Mouse (Mus musculus): ENCODE data around the gene Timm22. TPM values are rescaled to one million over a fixed set of nuclear protein-coding genes. Genes with fewer than 3 reads are reported as not detected.

The Timm22 gene
- 110 TPM in 2 replicates for polyA plus RNA-seq (2014; fragmentation: Nextera tagmentation; extraction: Ambion mirVana)

DNA sequence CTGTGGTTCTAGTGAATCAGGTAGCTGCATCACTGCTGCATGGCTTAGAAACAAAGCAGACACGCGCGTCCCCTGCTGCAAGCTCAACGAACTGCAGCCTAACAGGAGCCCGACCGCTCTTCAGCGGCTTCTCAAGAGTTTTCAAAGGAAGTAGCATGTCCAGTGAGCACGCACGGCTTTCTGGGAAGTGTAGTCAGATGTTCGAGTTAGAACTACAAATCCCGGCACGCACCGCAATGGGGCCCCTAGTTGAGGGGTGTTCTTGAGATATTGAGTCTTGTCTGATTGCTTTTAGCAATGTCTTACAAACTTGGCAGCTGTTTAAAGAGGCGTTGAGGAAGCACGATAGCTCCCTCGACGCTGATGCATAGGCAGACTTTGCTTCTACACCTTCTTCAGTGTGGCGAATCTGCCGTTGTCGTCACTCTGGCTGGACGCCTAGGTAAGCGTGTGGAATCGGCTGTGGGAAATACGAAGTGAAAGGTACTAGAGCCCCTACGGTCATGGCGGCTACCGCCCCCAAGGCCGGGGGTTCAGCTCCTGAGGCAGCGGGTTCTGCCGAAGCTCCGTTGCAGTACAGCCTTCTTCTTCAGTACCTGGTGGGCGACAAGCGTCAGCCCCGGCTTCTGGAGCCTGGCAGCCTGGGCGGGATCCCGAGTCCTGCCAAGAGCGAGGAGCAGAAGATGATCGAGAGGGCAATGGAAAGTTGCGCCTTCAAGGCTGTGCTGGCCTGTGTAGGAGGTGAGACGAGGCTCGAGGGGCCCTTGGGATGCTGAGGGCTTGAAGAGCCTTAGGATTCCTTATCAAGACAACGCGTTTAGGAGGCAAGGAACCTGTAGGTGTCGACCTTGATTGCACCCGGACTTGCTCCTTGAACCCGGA is at the start of gene Timm22:
Gene Timm22 (plus strand): TSS at position 251 of the 882 bp plus-strand sequence.
- Histone ChIP-seq H3K4me3 (replicated peaks; ENCODE audit: low read length) (peak within 1 kb of the TSS; percentile 78), H3K36me3 (replicated peaks; ENCODE audit: control insufficient read depth, insufficient read depth) (peaks cover 4% of the 10 kb centered on the region), H3K9me3 (ENCODE audit: control insufficient read depth, low read length) (no peaks in the 10 kb centered on the region), H3K27me3 (ENCODE audit: control insufficient read depth, insufficient read depth, low read length) (no peaks in the 10 kb centered on the region), H3K4me1 (replicated peaks; ENCODE audit: control insufficient read depth, insufficient read depth, low read length) (peaks cover 7% of the 10 kb centered on the region; the same call in 1 of the 2 replicates), H3K27ac (peak within 1 kb of the TSS; percentile 61), H3K4me2 (replicated peaks) (peak within 1 kb of the TSS; percentile 79), H3K9ac (peak within 1 kb of the TSS; percentile 87)
- DNase-seq (ENCODE audit: low spot score) (peak; percentile 100), ATAC-seq (ENCODE audit: low FRiP score) (peak; percentile 97)
- under 1% methylated on average over 46 of the region's 46 CpGs for WGBS

DNA sequence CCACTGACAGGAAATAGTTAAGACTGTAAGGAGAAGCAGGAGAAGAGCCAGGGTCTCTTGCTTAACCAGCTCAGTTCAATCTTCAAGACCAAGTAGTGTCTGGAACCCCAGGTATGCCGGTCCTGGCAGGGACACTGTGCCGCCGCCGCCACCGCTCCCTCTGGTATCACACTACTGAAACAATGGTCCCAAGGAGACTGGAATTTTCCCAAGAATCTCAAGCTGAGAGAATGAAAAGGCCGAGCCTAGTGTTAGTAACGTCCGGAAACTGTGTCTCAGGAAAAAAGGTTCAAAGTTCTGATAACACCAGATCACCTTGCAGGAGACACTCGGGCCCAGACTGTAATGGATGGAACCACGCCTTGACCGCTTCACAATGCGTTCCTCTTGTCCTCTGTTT is 49.3 kb upstream of the Timm22 start:
- no peaks in the 10 kb centered on the region for H3K27me3 ChIP-seq (ENCODE audit: control insufficient read depth, insufficient read depth, low read length)
- DNase-seq (ENCODE audit: low spot score), result no peak
- H3K36me3 ChIP-seq (replicated peaks; ENCODE audit: control insufficient read depth, insufficient read depth), result no peaks in the 10 kb centered on the region
- H3K4me3 ChIP-seq (replicated peaks; ENCODE audit: low read length), result no peak overlapping the region
- no peak overlapping the region for H3K4me2 ChIP-seq (replicated peaks)
- ATAC-seq (ENCODE audit: low FRiP score), result no peak
- WGBS, result 38% methylated on average over 12 of the region's 12 CpGs
- H3K27ac ChIP-seq, result no peak overlapping the region
- H3K9me3 ChIP-seq (ENCODE audit: control insufficient read depth, low read length), result no peaks in the 10 kb centered on the region
- H3K9ac ChIP-seq, result no peak overlapping the region
- H3K4me1 ChIP-seq (replicated peaks; ENCODE audit: control insufficient read depth, insufficient read depth, low read length), result peaks cover 45% of the 10 kb centered on the region

DNA sequence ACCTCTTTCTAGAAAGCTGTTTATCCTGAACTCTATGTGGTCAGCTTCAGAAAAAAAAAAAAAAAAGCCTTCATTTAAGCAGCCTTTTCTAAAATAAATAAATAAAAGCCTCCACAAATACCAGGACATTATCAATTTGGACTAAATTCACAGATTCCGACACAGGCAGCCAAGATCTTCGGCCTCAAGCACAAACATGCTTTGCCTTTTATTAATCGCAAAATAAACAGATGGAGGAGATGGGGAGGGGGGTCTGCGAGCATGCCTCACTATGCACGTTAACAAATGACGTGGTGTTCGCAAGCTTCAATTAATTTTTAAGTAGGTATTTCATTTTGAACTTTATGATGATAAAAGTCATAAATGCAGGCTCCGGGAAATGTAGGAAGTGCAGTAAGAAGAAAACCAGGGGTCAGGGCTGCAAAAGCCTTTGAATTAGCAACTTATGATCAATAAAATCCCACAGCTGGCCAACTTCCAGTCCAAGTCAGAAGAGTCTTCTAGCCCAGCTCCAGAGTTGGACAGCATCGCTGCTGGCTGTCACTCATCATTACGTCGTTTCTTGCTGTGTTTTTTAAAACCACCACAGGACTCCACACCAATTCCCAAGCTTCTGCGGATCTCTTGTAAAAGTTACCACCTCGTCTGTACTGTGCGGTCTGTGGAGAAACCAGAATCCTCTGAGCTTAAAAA is 48.0 kb upstream of the Timm22 start:
- Histone ChIP-seq H3K4me1 (replicated peaks; ENCODE audit: control insufficient read depth, insufficient read depth, low read length) (peaks cover 45% of the 10 kb centered on the region), H3K4me2 (replicated peaks) (no peak overlapping the region), H3K36me3 (replicated peaks; ENCODE audit: control insufficient read depth, insufficient read depth) (no peaks in the 10 kb centered on the region), H3K27ac (0 out of 2 replicates have a peak overlapping the region, but pooled peaks have one; percentile 20), H3K4me3 (replicated peaks; ENCODE audit: low read length) (no peak overlapping the region), H3K9me3 (ENCODE audit: control insufficient read depth, low read length) (no peaks in the 10 kb centered on the region), H3K9ac (no peak overlapping the region), H3K27me3 (ENCODE audit: control insufficient read depth, insufficient read depth, low read length) (no peaks in the 10 kb centered on the region)
- WGBS, result 35% methylated on average over 14 of the region's 14 CpGs
- DNase-seq (ENCODE audit: low spot score), result no peak
- ATAC-seq (ENCODE audit: low FRiP score), result no peak; the same call in 1 of the 2 replicates

DNA sequence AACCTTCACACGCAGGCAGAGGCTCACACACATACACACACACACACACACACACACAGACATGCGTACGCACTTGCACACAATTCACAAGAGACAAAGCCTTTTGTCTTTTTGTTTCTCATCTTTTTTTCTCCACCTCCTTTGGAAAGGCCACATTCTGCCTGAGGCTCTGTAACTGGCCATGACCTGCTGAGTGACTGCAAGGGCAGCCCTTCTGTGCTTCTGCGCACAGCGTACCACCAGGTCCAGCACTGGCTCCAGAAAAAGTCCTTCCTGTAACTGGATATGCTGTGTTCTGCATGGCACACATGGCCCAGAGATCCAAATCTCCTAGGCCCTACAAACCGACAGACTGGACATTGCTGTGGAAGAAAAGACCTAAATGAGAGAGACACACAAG is 46.5 kb upstream of the Timm22 start:
- Histone ChIP-seq H3K4me1 (replicated peaks; ENCODE audit: control insufficient read depth, insufficient read depth, low read length) (peaks cover 42% of the 10 kb centered on the region), H3K27ac (no peak overlapping the region), H3K4me3 (replicated peaks; ENCODE audit: low read length) (no peak overlapping the region), H3K36me3 (replicated peaks; ENCODE audit: control insufficient read depth, insufficient read depth) (no peaks in the 10 kb centered on the region), H3K9ac (no peak overlapping the region), H3K27me3 (ENCODE audit: control insufficient read depth, insufficient read depth, low read length) (no peaks in the 10 kb centered on the region), H3K4me2 (replicated peaks) (no peak overlapping the region), H3K9me3 (ENCODE audit: control insufficient read depth, low read length) (no peaks in the 10 kb centered on the region)
- ATAC-seq (ENCODE audit: low FRiP score) (no peak), DNase-seq (ENCODE audit: low spot score) (no peak)
- WGBS, result 58% methylated on average over 6 of the region's 6 CpGs

DNA sequence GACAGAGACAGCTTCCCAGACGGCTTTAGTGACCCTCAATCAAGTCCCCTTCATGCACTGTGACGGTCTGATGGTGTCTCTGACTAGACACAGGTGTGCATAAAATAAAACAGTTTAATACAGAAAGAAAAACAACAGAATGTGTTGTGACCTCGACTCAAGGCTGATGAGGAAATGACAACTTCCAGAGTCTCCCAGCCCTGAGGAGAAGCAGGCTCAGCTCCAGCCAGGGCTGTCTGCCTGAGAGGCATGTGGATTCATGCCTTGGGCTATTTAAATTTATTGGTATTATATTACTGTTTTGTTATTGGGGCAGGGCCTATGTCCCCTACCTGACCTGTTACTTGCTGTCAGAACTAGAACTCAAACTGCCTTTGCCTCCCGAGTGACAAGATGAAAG is 45.3 kb upstream of the Timm22 start:
- no peaks in the 10 kb centered on the region for H3K27me3 ChIP-seq (ENCODE audit: control insufficient read depth, insufficient read depth, low read length)
- H3K4me1 ChIP-seq (replicated peaks; ENCODE audit: control insufficient read depth, insufficient read depth, low read length), result peaks cover 42% of the 10 kb centered on the region
- H3K4me2 ChIP-seq (replicated peaks), result no peak overlapping the region
- no peak overlapping the region for H3K9ac ChIP-seq
- DNase-seq (ENCODE audit: low spot score) (no peak), ATAC-seq (ENCODE audit: low FRiP score) (no peak)
- H3K4me3 ChIP-seq (replicated peaks; ENCODE audit: low read length), result no peak overlapping the region
- H3K9me3 ChIP-seq (ENCODE audit: control insufficient read depth, low read length), result no peaks in the 10 kb centered on the region
- no peak overlapping the region for H3K27ac ChIP-seq
- WGBS, result 71% methylated on average over 4 of the region's 4 CpGs
- no peaks in the 10 kb centered on the region for H3K36me3 ChIP-seq (replicated peaks; ENCODE audit: control insufficient read depth, insufficient read depth)

DNA sequence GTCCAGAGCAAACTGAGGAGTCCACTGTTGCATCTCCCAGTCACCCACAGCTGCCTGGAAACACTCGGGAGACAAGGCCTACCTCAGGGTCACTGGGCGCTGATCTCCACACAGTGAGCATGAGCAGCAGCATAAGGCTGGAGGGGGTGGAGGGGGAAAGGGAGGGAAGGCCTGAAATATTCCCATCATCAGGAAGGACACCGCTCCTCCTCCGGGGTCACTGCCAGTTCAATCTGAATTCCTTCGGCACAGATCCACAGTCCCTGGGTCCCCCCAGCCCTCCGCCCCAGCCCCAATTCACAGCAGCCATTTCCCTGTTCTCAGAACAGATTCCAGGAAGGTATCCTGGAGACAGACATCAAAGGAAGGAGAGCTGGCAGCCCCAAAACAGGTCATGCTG is 43.6 kb upstream of the Timm22 start:
- H3K4me2 ChIP-seq (replicated peaks), result peak overlapping the region; percentile 23; the same call in 1 of the 2 replicates
- H3K4me1 ChIP-seq (replicated peaks; ENCODE audit: control insufficient read depth, insufficient read depth, low read length), result peaks cover 31% of the 10 kb centered on the region
- H3K27me3 ChIP-seq (ENCODE audit: control insufficient read depth, insufficient read depth, low read length), result no peaks in the 10 kb centered on the region
- no peak overlapping the region for H3K4me3 ChIP-seq (replicated peaks; ENCODE audit: low read length)
- H3K9me3 ChIP-seq (ENCODE audit: control insufficient read depth, low read length), result no peaks in the 10 kb centered on the region
- H3K36me3 ChIP-seq (replicated peaks; ENCODE audit: control insufficient read depth, insufficient read depth), result no peaks in the 10 kb centered on the region
- DNase-seq (ENCODE audit: low spot score) (no peak), ATAC-seq (ENCODE audit: low FRiP score) (0 out of 2 replicates have a peak, but pooled peaks have one; percentile 27)
- 0 out of 2 replicates have a peak overlapping the region, but pooled peaks have one; percentile 16 for H3K9ac ChIP-seq
- 15% methylated on average over 6 of the region's 6 CpGs for WGBS
- no peak overlapping the region for H3K27ac ChIP-seq

DNA sequence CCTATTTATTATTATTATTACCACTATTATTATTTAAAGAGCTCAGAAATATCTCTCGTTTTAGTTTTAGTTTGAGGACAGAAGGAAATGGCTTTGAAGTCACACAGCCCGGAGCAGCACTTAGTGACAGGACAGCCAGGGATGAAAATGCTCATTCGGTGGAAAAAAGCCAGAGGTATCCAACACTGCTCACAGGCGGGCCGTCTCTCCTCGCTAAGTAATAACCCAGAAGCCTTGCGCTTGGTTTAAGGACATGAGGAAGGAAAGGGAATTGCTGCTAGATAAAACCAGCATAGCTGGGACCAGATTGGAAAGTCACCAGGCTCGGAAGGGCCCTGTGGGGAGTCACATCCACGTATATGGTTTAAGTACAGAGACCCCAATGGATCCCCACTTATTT is 43.1 kb upstream of the Timm22 start:
- no peak for DNase-seq (ENCODE audit: low spot score)
- no peaks in the 10 kb centered on the region for H3K9me3 ChIP-seq (ENCODE audit: control insufficient read depth, low read length)
- peak overlapping the region; percentile 55 for H3K27ac ChIP-seq
- WGBS, result 10% methylated on average over 9 of the region's 9 CpGs
- H3K27me3 ChIP-seq (ENCODE audit: control insufficient read depth, insufficient read depth, low read length), result no peaks in the 10 kb centered on the region
- ATAC-seq (ENCODE audit: low FRiP score), result no peak
- no peak overlapping the region for H3K4me3 ChIP-seq (replicated peaks; ENCODE audit: low read length)
- H3K4me2 ChIP-seq (replicated peaks), result peak overlapping the region; percentile 23; the same call in 1 of the 2 replicates
- H3K36me3 ChIP-seq (replicated peaks; ENCODE audit: control insufficient read depth, insufficient read depth), result no peaks in the 10 kb centered on the region
- no peak overlapping the region for H3K9ac ChIP-seq
- peaks cover 27% of the 10 kb centered on the region for H3K4me1 ChIP-seq (replicated peaks; ENCODE audit: control insufficient read depth, insufficient read depth, low read length)

DNA sequence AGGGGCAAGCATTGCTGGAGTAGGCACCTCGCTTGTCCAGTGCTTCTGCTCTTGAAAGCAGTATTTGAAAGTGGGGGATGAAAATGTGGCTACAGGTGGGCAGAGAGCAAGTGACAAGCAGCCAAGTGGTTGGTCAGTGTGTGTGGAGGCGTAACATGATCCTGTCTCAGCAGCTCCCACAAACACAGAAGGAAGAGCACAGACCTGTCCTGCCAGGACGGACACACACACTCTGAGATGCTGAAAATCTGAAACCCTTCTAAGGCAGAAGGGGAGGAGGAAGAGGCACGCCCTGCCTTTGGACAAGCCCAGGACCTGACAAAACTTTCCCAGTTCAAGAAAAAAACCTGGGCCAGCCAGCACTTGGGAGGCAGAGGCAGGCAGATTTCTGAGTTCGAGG is 42.7 kb upstream of the Timm22 start:
- Histone ChIP-seq H3K9me3 (ENCODE audit: control insufficient read depth, low read length) (no peaks in the 10 kb centered on the region), H3K9ac (no peak overlapping the region), H3K4me2 (replicated peaks) (no peak overlapping the region), H3K36me3 (replicated peaks; ENCODE audit: control insufficient read depth, insufficient read depth) (no peaks in the 10 kb centered on the region), H3K4me3 (replicated peaks; ENCODE audit: low read length) (no peak overlapping the region), H3K27ac (peak overlapping the region; percentile 55), H3K4me1 (replicated peaks; ENCODE audit: control insufficient read depth, insufficient read depth, low read length) (peaks cover 23% of the 10 kb centered on the region), H3K27me3 (ENCODE audit: control insufficient read depth, insufficient read depth, low read length) (no peaks in the 10 kb centered on the region)
- ATAC-seq (ENCODE audit: low FRiP score), result no peak
- WGBS, result 72% methylated on average over 5 of the region's 5 CpGs
- no peak for DNase-seq (ENCODE audit: low spot score)

DNA sequence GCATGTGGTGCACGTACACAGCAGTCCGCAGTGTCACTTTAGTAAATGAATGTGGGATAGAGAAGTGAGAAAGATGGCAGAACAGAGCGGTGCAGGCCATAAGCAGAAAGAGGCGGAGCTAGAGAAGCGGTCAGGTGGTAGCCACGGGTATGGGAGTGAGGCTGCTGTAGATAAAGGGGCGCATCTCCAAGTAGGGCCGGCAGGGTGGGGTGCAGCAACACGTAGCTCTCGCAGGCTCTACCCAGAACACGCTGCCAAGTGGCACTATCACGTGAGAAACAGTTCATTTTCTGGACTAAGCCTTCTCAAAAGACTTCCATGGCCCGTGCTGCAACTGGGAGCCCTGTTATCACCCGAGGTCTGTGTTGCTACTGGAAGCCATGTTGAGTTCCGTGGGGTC is 40.0 kb upstream of the Timm22 start:
- WGBS, result 86% methylated on average over 15 of the region's 15 CpGs

More for the DNA sequence above, 40.0 kb upstream of the Timm22 start:
- DNase-seq (ENCODE audit: low spot score), result no peak
- Histone ChIP-seq H3K9ac (no peak overlapping the region), H3K27ac (no peak overlapping the region), H3K4me2 (replicated peaks) (no peak overlapping the region), H3K36me3 (replicated peaks; ENCODE audit: control insufficient read depth, insufficient read depth) (no peaks in the 10 kb centered on the region), H3K9me3 (ENCODE audit: control insufficient read depth, low read length) (no peaks in the 10 kb centered on the region), H3K4me3 (replicated peaks; ENCODE audit: low read length) (no peak overlapping the region), H3K27me3 (ENCODE audit: control insufficient read depth, insufficient read depth, low read length) (no peaks in the 10 kb centered on the region), H3K4me1 (replicated peaks; ENCODE audit: control insufficient read depth, insufficient read depth, low read length) (peaks cover 17% of the 10 kb centered on the region)
- no peak for ATAC-seq (ENCODE audit: low FRiP score)
